Mouse (Mus musculus) lung, embryonic 14.5 days (tissue): Measurements from ENCODE around the gene Cybc1. TPM values are rescaled to one million over a fixed set of nuclear protein-coding genes. Genes with fewer than 3 reads are reported as not detected.

Experiments used
- ATAC-seq: fragments of 200-750 bp; cut with Nextera tagmentation; 2 replicates; pipeline ENCODE4 v1.8.0; 2017; ENCODE audit warnings: mild to moderate bottlenecking, moderate TSS enrichment, moderate library complexity; ENCODE audit not compliant: insufficient read depth
- DNase-seq: peaks from one replicate; pipeline ENCODE4 v3.0.0-alpha.2; 2015
- H3K27ac ChIP-seq: fragments of 300-500 bp; sonication (generic); 2 replicates; pipeline ENCODE4 v1.5.1; 2014; ENCODE audit warnings: low read depth, mild to moderate bottlenecking, moderate library complexity
- H3K27me3 ChIP-seq: fragments of 300-500 bp; sonication (generic); 2 replicates; pipeline ENCODE4 v1.6.1; 2014; ENCODE audit warnings: low read length, control low read depth; ENCODE audit not compliant: insufficient read depth
- H3K36me3 ChIP-seq: fragments of 300-500 bp; sonication (generic); 2 replicates; pipeline ENCODE4 v1.6.1; 2014; ENCODE audit warnings: control low read depth; ENCODE audit not compliant: insufficient read depth
- H3K4me1 ChIP-seq: fragments of 300-500 bp; sonication (generic); 2 replicates; pipeline ENCODE4 v1.6.1; 2014; ENCODE audit warnings: antibody characterized with exemption, control low read depth; ENCODE audit not compliant: insufficient read depth
- H3K4me2 ChIP-seq: fragments of 300-500 bp; sonication (generic); 2 replicates; pipeline ENCODE4 v1.6.1; 2014; ENCODE audit warnings: mild to moderate bottlenecking
- H3K4me3 ChIP-seq: fragments of 300-500 bp; sonication (generic); 2 replicates; pipeline ENCODE4 v1.5.1; 2014; ENCODE audit warnings: low read depth, low read length
- H3K9ac ChIP-seq: fragments of 300-500 bp; sonication (generic); 2 replicates; pipeline ENCODE4 v1.6.1; 2014
- H3K9me3 ChIP-seq: fragments of 300-500 bp; sonication (generic); 2 replicates; pipeline ENCODE4 v1.6.1; 2016; ENCODE audit warnings: low read depth, low read length, control low read depth
- CTCF ChIP-seq: IDR thresholded peaks from 2 replicates; pipeline ENCODE4 v1.5.1; 2016; ENCODE audit warnings: antibody characterized with exemption, low read depth
- WGBS: fragments of 180-500 bp; shearing (Covaris S2); extraction: QIAGEN DNeasy Blood & Tissue Kit; methylation state at CpG from one replicate; pipeline ENCODE4 v1.1.7; 2014; 5-methylcytosine and 5-hydroxymethylcytosine counted together
- polyA plus RNA-seq: library from polyadenylated mRNA; unstranded; fragments of >200 nt; fragmentation: Nextera tagmentation; extraction: Ambion mirVana; gene quantifications from 2 replicates; pipeline ENCODE4 v1.2.1, GENCODE M21; 2014

Gene Cybc1
- polyA plus RNA-seq, 1 experiment from 2014 or later = 29.1 TPM

GRCm38 (mm10) chr11:121192742-121193141 lies 36.4 kb downstream of the Cybc1 start:
- no peaks in the 10 kb centered on the region for H3K27me3 ChIP-seq
- H3K9me3 ChIP-seq = no peaks in the 10 kb centered on the region
- no peak for TF ChIP-seq CTCF
- H3K9ac ChIP-seq = no peak overlapping the region
- 30% methylated on average over 2 of the region's 2 CpGs for WGBS
- DNase-seq = no peak
- H3K36me3 ChIP-seq = no peaks in the 10 kb centered on the region
- no peak overlapping the region for H3K4me2 ChIP-seq
- ATAC-seq = no peak
- H3K4me1 ChIP-seq = no peaks in the 10 kb centered on the region
- no peak overlapping the region for H3K27ac ChIP-seq
- H3K4me3 ChIP-seq = no peak overlapping the region

GRCm38 (mm10) chr11:121189681-121190080 lies 39.4 kb downstream of the Cybc1 start:
- Histone ChIP-seq H3K27me3 (no peaks in the 10 kb centered on the region), H3K4me1 (no peaks in the 10 kb centered on the region), H3K36me3 (no peaks in the 10 kb centered on the region), H3K9me3 (no peaks in the 10 kb centered on the region), H3K4me2 (no peak overlapping the region), H3K4me3 (no peak overlapping the region), H3K9ac (no peak overlapping the region), H3K27ac (no peak overlapping the region)
- TF ChIP-seq CTCF = no peak
- ATAC-seq = no peak
- 78% methylated on average over 3 of the region's 3 CpGs for WGBS
- DNase-seq = no peak

GRCm38 (mm10) chr11:121176285-121177270 lies 52.5 kb downstream of the Cybc1 start:
- H3K27me3 ChIP-seq = no peaks in the 10 kb centered on the region
- 48% methylated on average over 12 of the region's 12 CpGs for WGBS

GRCm38 (mm10) chr11:121174234-121174633 lies 54.9 kb downstream of the Cybc1 start:
- DNase-seq = no peak
- WGBS = 40% methylated on average over 3 of the region's 3 CpGs
- TF ChIP-seq CTCF = no peak

More at GRCm38 (mm10) chr11:121176285-121177270, 52.5 kb downstream of the Cybc1 start:
- TF ChIP-seq CTCF = peak; percentile 97
- Histone ChIP-seq H3K9ac (no peak overlapping the region), H3K4me3 (no peak overlapping the region), H3K9me3 (no peaks in the 10 kb centered on the region), H3K4me1 (no peaks in the 10 kb centered on the region), H3K4me2 (no peak overlapping the region), H3K27ac (no peak overlapping the region), H3K36me3 (0 out of 2 replicates have a peak, but pooled peaks cover 4% of the 10 kb centered on the region)
- peak; percentile 73 for DNase-seq
- ATAC-seq = peak; percentile 81

GRCm38 (mm10) chr11:121173203-121173602 lies 55.9 kb downstream of the Cybc1 start:
- no peak for DNase-seq
- Histone ChIP-seq H3K36me3 (no peaks in the 10 kb centered on the region), H3K27me3 (no peaks in the 10 kb centered on the region), H3K4me2 (no peak overlapping the region), H3K9ac (no peak overlapping the region), H3K27ac (no peak overlapping the region), H3K9me3 (no peaks in the 10 kb centered on the region), H3K4me1 (no peaks in the 10 kb centered on the region), H3K4me3 (no peak overlapping the region)
- 84% methylated on average over 5 of the region's 5 CpGs for WGBS
- no peak for TF ChIP-seq CTCF
- no peak for ATAC-seq

More at GRCm38 (mm10) chr11:121174234-121174633, 54.9 kb downstream of the Cybc1 start:
- no peak overlapping the region for H3K4me2 ChIP-seq
- H3K9me3 ChIP-seq = no peaks in the 10 kb centered on the region
- H3K27ac ChIP-seq = no peak overlapping the region
- no peak overlapping the region for H3K9ac ChIP-seq
- no peaks in the 10 kb centered on the region for H3K27me3 ChIP-seq
- H3K36me3 ChIP-seq = no peaks in the 10 kb centered on the region
- no peak for ATAC-seq
- H3K4me1 ChIP-seq = no peaks in the 10 kb centered on the region
- H3K4me3 ChIP-seq = no peak overlapping the region

Other genes with a start within 250 kb of the Cybc1 start
- 82.5 and 89.8 TPM in 2 replicates for gene Csnk1d, start 238.0 kb downstream of the Cybc1 start, polyA plus RNA-seq
- 0.26 TPM in 1 of 2 replicates, not detected in the other for gene Cd7, start 189.9 kb downstream of the Cybc1 start, polyA plus RNA-seq
- not detected in 2 replicates for gene Sectm1b, start 165.8 kb downstream of the Cybc1 start, polyA plus RNA-seq
- gene Sectm1a, start 148.1 kb downstream of the Cybc1 start, polyA plus RNA-seq = 0.30 TPM in 1 of 2 replicates, not detected in the other
- gene Tex19.2, start 110.6 kb downstream of the Cybc1 start, polyA plus RNA-seq = not detected in 2 replicates
- 0.11 TPM in 1 of 2 replicates, not detected in the other for gene Tex19.1, start 83.2 kb downstream of the Cybc1 start, polyA plus RNA-seq
- not detected in 2 replicates for gene Uts2r, start 69.1 kb downstream of the Cybc1 start, polyA plus RNA-seq
- gene Hexdc, start 24.9 kb downstream of the Cybc1 start, polyA plus RNA-seq = 7.4 and 9.4 TPM in 2 replicates
- gene Ogfod3, start 24.6 kb downstream of the Cybc1 start, polyA plus RNA-seq = 25.1 and 26.2 TPM in 2 replicates
- 39.6 and 44.7 TPM in 2 replicates for gene Narf, start 7.9 kb upstream of the Cybc1 start, polyA plus RNA-seq
- gene Foxk2, start 30.7 kb upstream of the Cybc1 start, polyA plus RNA-seq = 11.3 and 11.6 TPM in 2 replicates
- 110 and 111 TPM in 2 replicates for gene Wdr45b, start 125.1 kb upstream of the Cybc1 start, polyA plus RNA-seq
- 3.0 and 4.7 TPM in 2 replicates for gene Rab40b, start 158.9 kb upstream of the Cybc1 start, polyA plus RNA-seq
- 5.6 TPM in 2 replicates for gene Fn3krp, start 192.1 kb upstream of the Cybc1 start, polyA plus RNA-seq
- gene Fn3k, start 205.6 kb upstream of the Cybc1 start, polyA plus RNA-seq = 0.23 and 0.33 TPM in 2 replicates
- gene Tbcd, start 222.6 kb upstream of the Cybc1 start, polyA plus RNA-seq = 36.8 and 41.3 TPM in 2 replicates